Mouse (Mus musculus) liver, adult 2 months (tissue): ENCODE data around the gene Fuk. TPM values are rescaled to one million over a fixed set of nuclear protein-coding genes. Genes with fewer than 3 reads are reported as not detected.

Source experiments
- DNase-seq: peaks from one replicate; pipeline ENCODE4 v3.0.0-alpha.2; 2011; ENCODE audit warnings: low read depth, low spot score; ENCODE audit errors: extremely low read depth
- H3K27ac ChIP-seq: fragments of 200-500 bp; replicated peaks from 2 replicates; pipeline ENCODE4 v1.5.1; 2012; ENCODE audit warnings: low read depth, mild to moderate bottlenecking, control low read depth, inconsistent platforms, low read length; ENCODE audit not compliant: insufficient read depth
- H3K27me3 ChIP-seq: fragments of 200-500 bp; 2 replicates; pipeline ENCODE4 v1.6.1; 2012; ENCODE audit warnings: mild to moderate bottlenecking, moderate library complexity, low read length, inconsistent platforms; ENCODE audit not compliant: control insufficient read depth, insufficient read depth
- H3K36me3 ChIP-seq: fragments of 200-500 bp; 2 replicates; pipeline ENCODE4 v1.6.1; 2012; ENCODE audit warnings: low read length, inconsistent platforms; ENCODE audit not compliant: control insufficient read depth, insufficient read depth
- H3K4me1 ChIP-seq: fragments of 200-500 bp; 2 replicates; pipeline ENCODE4 v1.6.1; 2011; ENCODE audit warnings: low read length; ENCODE audit not compliant: control insufficient read depth, insufficient read depth
- H3K4me3 ChIP-seq: fragments of 200-500 bp; 2 replicates; pipeline ENCODE4 v1.5.1; 2011; ENCODE audit warnings: low read depth, mild to moderate bottlenecking, control low read depth, low read length, moderate library complexity; ENCODE audit not compliant: insufficient read depth
- H3K79me2 ChIP-seq: fragments of 200-500 bp; 2 replicates; pipeline ENCODE4 v1.6.1; 2012; ENCODE audit warnings: inconsistent platforms, mild to moderate bottlenecking, low read length, moderate library complexity; ENCODE audit not compliant: control insufficient read depth, insufficient read depth
- H3K9ac ChIP-seq: fragments of 200-500 bp; 2 replicates; pipeline ENCODE4 v1.6.1; 2012; ENCODE audit warnings: low read depth, mild to moderate bottlenecking, control low read depth, inconsistent platforms, low read length
- CTCF ChIP-seq: fragments of 200-500 bp; IDR thresholded peaks from 2 replicates; pipeline ENCODE4 v1.5.1; 2011; ENCODE audit warnings: low read depth, low read length, control low read depth
- POLR2A ChIP-seq: fragments of 200-500 bp; IDR thresholded peaks from 2 replicates; pipeline ENCODE4 v1.6.1; 2011; ENCODE audit warnings: low read length, control low read depth; ENCODE audit not compliant: insufficient read depth; ENCODE audit errors: extremely low read depth
- WGBS: fragments of 180-500 bp; shearing (Covaris S2); methylation state at CpG from one replicate; pipeline ENCODE4 v1.1.7; 2018; 5-methylcytosine and 5-hydroxymethylcytosine counted together
- polyA plus RNA-seq: library from polyadenylated mRNA; depleted of rRNA; stranded (reverse); fragments of >200 nt; gene quantifications from 2 replicates; pipeline ENCODE4 v1.2.3, GENCODE M21; 2012; rRNA removed
- total RNA-seq: library from RNA; depleted of rRNA; stranded (reverse); fragments of >200 nt; gene quantifications from 2 replicates; pipeline ENCODE4 v1.2.3, GENCODE M21; 2014; rRNA removed

Fuk gene
- total RNA-seq, result 6.3 and 6.7 TPM in 2 replicates
- polyA plus RNA-seq, result 11.2 and 11.4 TPM in 2 replicates

DNA sequence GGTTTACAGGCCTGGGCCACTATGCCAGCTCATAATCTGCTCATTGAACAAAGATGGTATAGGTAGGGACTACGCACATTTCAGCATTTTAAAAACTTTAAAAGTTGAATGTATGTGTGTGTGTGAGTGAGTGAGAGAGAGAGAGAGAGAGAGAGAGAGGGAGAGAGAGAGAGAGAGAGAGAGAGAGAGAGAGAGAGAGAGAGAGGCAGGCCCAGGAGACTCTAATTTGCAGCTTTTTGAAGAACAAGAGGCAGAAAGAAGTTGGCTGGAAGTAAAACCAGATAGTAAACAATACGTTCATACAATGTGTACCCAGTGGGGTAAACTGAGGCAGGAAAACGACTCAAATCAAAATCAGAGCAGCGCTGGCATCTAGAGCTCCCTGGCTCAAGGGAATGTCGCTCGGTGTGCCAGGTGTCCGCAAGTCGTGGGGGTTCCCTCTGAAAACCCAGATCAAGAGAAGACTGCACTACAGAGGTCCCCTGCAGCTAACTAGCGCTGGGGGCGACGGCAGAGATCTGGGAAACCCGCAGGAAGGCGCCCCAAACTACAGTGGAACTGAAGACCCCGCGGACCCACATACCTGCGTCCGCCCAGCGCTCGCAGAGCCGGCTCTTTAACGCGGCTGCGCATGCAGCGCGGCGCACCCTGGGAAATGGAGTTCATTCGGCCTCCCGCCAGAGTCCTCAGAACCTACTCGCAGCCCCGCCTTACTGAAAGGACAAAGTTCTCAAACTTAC is at the start of gene Fuk:
TSS of gene Fuk (minus strand) at position 650 of the 740 bp plus-strand sequence.
- H3K4me3 ChIP-seq, result peak within 1 kb of the TSS; percentile 99
- peak within 1 kb of the TSS; percentile 88 for H3K9ac ChIP-seq
- WGBS, result 3% methylated on average over 30 of the region's 30 CpGs
- peak; percentile 82 for DNase-seq
- H3K36me3 ChIP-seq, result no peaks in the 10 kb centered on the region
- no peaks in the 10 kb centered on the region; the same call in 1 of the 2 replicates for H3K79me2 ChIP-seq
- no peak for TF ChIP-seq CTCF
- TF ChIP-seq POLR2A, result peak; percentile 47; the same call in 1 of the 2 replicates
- no peak within 1 kb of the TSS for H3K27ac ChIP-seq
- H3K27me3 ChIP-seq, result no peaks in the 10 kb centered on the region
- H3K4me1 ChIP-seq, result no peaks in the 10 kb centered on the region

DNA sequence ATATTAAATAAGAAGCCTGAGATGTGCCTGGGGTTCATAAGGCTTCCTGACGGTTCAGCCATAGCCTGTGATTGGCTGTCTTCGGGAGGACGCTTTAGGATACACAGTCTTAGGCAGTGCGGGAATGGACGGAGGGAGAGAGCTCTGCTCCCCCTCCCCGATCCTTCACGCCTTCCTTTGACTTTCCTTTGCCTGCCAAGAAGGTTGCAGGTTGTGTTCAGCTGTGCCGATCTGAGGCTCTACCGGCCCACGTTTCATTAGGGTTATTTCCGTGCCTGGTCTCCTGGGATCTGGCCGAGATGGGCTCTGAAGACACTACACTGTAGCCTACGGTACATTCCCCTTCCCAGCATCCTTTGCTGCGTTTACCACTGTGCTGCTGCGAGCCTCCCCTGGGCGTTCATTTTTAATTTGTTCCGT is 47.8 kb upstream of the Fuk start:
- no peaks in the 10 kb centered on the region for H3K27me3 ChIP-seq
- WGBS, result 81% methylated on average over 17 of the region's 17 CpGs
- no peaks in the 10 kb centered on the region for H3K79me2 ChIP-seq
- DNase-seq, result no peak
- no peaks in the 10 kb centered on the region for H3K36me3 ChIP-seq
- no peaks in the 10 kb centered on the region for H3K4me1 ChIP-seq
- no peak overlapping the region for H3K27ac ChIP-seq
- TF ChIP-seq CTCF, result no peak
- no peak for TF ChIP-seq POLR2A
- H3K4me3 ChIP-seq, result no peak overlapping the region
- H3K9ac ChIP-seq, result no peak overlapping the region

DNA sequence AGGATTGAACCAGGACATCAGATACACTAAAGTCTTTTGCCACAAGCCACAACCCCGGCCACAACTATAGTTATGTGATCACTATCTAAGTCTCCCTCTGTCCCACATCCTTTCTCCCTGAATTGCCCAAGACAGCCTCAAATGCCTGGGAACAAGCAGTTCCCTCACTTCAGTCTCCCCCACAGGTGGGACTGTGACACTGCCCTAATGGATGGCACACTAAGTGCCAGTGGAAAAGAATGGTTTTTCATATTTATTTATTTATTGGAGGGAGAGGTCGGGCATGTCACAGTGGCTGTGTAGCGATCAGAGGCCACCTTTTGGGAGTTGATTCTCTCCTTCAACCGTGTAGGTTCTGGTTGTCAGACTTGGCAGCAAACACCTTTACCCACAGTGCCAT is 43.4 kb upstream of the Fuk start:
- Histone ChIP-seq H3K36me3 (no peaks in the 10 kb centered on the region), H3K27ac (no peak overlapping the region), H3K79me2 (no peaks in the 10 kb centered on the region), H3K9ac (no peak overlapping the region), H3K4me3 (no peak overlapping the region), H3K27me3 (no peaks in the 10 kb centered on the region), H3K4me1 (0 out of 2 replicates have a peak, but pooled peaks cover 2% of the 10 kb centered on the region)
- no peak for TF ChIP-seq POLR2A
- no peak for TF ChIP-seq CTCF
- no peak for DNase-seq
- WGBS, result 57% methylated on average over 4 of the region's 4 CpGs

DNA sequence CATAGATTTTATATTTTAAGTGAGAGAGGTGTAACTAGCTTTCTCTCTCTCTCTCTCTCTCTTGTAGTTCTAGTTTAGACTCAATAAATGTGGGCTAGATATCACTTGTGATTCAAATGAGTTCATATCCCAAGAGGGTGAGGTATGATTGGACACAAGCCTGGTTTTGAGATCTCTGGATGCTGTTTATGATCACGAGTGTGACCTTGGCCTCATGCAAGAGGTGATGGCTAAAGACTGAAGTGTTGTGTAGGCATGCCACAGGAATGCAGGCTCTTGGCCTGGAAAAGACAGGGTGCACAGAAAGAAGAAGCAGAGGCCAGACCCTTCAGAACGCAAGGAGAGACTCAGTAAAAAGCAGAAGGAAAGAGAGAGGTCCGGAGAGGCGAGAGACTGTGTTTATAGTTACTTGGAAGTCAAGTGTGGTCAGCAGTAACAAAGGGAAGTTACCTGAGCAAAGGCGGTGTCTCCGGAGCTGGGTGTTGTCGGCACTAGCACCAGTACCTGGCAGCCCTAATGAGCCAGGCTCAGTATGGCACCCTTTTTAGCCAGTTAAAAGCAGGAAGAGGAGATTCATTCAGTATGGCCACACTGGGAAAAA is 42.1 kb upstream of the Fuk start:
- H3K27ac ChIP-seq, result no peak overlapping the region
- no peak for DNase-seq
- TF ChIP-seq POLR2A (no peak), CTCF (no peak)
- 0 out of 2 replicates have a peak, but pooled peaks cover 2% of the 10 kb centered on the region for H3K4me1 ChIP-seq
- no peaks in the 10 kb centered on the region for H3K79me2 ChIP-seq
- H3K9ac ChIP-seq, result no peak overlapping the region
- no peaks in the 10 kb centered on the region for H3K36me3 ChIP-seq
- 80% methylated on average over 7 of the region's 7 CpGs for WGBS
- no peak overlapping the region for H3K4me3 ChIP-seq
- H3K27me3 ChIP-seq, result no peaks in the 10 kb centered on the region

DNA sequence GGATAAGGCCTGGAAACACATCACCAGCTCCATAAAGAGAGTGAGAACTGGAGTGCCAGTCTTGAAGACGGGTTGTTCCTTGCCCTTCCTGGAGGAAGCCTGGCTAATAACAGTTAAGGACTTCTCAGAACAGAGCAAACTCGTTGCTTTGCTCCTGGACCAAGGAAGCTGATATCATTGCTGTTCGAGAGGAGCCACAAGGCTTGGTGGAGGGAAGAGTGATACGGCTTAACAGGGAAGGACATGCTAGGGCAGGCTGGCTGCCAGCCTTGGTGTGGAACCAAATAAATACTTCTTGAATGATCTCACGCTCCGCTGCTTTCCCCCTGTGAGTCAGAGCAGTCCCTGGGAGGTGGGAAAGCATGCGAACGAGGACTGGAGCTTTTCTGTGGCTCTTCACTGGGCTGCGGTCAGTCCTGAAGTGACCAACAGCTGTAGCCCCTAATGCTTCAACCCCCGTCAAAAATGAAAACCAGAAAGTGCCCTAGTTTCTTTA is 39.2 kb upstream of the Fuk start:
- TF ChIP-seq POLR2A (no peak), CTCF (no peak)
- peak; percentile 25 for DNase-seq
- no peak overlapping the region for H3K9ac ChIP-seq
- H3K4me1 ChIP-seq, result 0 out of 2 replicates have a peak, but pooled peaks cover 2% of the 10 kb centered on the region
- H3K79me2 ChIP-seq, result no peaks in the 10 kb centered on the region
- no peak overlapping the region; the same call in 1 of the 2 replicates for H3K27ac ChIP-seq
- no peaks in the 10 kb centered on the region for H3K36me3 ChIP-seq
- WGBS, result 84% methylated on average over 10 of the region's 10 CpGs
- no peak overlapping the region for H3K4me3 ChIP-seq
- H3K27me3 ChIP-seq, result no peaks in the 10 kb centered on the region
